Mouse (Mus musculus): Measurements from ENCODE around the gene Podnl1. TPM values are rescaled to one million over a fixed set of nuclear protein-coding genes. Genes with fewer than 3 reads are reported as not detected.

Gene Podnl1
- total RNA-seq, 2 experiments from 2014 or later = 0.62 to 0.65 TPM

GRCm38 (mm10) chr8:84126742-84127141 is 953 bp downstream of the Podnl1 start:
- no peak; the same call in 1 of the 2 replicates for ATAC-seq (ENCODE audit: poor library complexity, severe bottlenecking)

- peak; percentile 62 for ATAC-seq (ENCODE audit: poor library complexity, severe bottlenecking)
Measured at GRCm38 (mm10) chr8:84127202-84127901, 1.6 kb downstream of the Podnl1 start.

DNA sequence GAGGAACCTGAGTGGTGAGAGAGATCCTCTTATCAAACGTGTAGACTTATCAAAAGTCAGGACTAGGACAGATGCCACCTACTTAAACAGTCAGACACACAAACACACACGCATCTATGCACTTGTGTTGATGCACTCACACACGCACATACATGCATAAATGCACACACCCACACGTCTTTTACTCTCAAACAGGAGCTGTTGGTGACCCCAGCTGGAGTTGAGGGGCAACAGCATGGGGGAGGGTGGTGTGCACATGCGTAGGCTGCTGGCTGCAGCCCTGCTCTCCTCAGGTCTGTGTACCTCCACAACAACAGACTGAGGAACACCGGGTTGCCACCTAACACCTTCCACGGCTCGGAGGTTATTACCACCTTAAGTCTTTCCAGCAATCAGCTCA is 2.5 kb downstream of the Podnl1 start:
- ATAC-seq (ENCODE audit: poor library complexity, severe bottlenecking) = no peak

- ATAC-seq (ENCODE audit: poor library complexity, severe bottlenecking) = no peak
Measured at GRCm38 (mm10) chr8:84130806-84131205, 5.0 kb downstream of the Podnl1 start.

DNA sequence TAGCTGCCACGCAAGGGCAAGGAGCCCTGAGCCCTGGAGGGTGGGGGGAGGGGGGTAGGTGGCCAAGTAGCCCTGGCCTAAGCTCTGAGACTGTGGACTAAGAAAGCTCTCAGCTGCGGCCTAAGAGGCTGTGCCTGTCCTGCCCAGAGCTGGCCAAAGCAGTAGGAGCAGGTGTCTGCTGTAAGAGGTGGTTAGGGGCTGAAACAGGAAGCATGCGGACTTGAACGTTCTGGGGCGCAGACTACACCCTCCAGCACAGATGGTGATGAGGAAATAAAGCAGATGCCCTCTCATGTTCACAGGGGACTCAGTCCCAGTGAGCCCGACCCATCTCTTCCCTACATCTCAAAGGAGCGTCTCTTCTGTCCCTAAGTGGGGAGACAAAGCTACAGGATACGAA is 6.4 kb downstream of the Podnl1 start:
- peak; percentile 42; the same call in 1 of the 2 replicates for ATAC-seq (ENCODE audit: poor library complexity, severe bottlenecking)

DNA sequence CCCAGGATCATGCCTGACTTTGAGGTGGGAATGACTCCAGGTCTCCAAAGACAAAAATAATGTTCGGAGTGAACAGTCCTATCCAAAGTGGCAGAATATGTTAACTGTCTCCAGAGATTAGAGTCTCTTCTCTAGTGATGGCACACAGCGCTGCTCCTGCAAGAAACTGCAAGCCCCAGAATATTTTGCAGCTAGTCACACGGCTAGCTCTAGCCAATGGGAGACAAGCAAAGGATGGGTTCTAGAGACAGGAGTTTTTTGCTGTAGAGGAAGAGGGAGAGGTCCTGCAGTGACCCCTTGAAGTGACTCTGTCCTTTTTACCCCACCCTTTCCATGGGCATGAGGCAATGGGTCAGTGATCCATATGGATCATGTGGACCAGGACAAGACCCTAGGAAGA is 12.1 kb downstream of the Podnl1 start:
- ATAC-seq (ENCODE audit: poor library complexity, severe bottlenecking) = no peak

GRCm38 (mm10) chr8:84140838-84141237 is 15.0 kb downstream of the Podnl1 start:
- no peak for ATAC-seq (ENCODE audit: poor library complexity, severe bottlenecking)

- ATAC-seq (ENCODE audit: poor library complexity, severe bottlenecking) = 0 out of 2 replicates have a peak, but pooled peaks have one; percentile 4
Measured at GRCm38 (mm10) chr8:84144636-84145245, 19.0 kb downstream of the Podnl1 start.

- peak; percentile 16 for ATAC-seq (ENCODE audit: poor library complexity, severe bottlenecking)
Measured at GRCm38 (mm10) chr8:84147324-84147766, 21.6 kb downstream of the Podnl1 start.

- peak; percentile 97 for ATAC-seq (ENCODE audit: poor library complexity, severe bottlenecking)
Measured at GRCm38 (mm10) chr8:84147769-84148530, 22.2 kb downstream of the Podnl1 start, which contains the start of the genes Cc2d1a and 4930432K21Rik. Cc2d1a (minus strand) TSS chr8:84147936. 4930432K21Rik (plus strand) TSS chr8:84148025.

GRCm38 (mm10) chr8:84148531-84148850 is 22.7 kb downstream of the Podnl1 start:
- no peak for ATAC-seq (ENCODE audit: poor library complexity, severe bottlenecking)

GRCm38 (mm10) chr8:84149181-84149580 is 23.4 kb downstream of the Podnl1 start:
- ATAC-seq (ENCODE audit: poor library complexity, severe bottlenecking) = no peak

GRCm38 (mm10) chr8:84157620-84158019 is 31.8 kb downstream of the Podnl1 start:
- ATAC-seq (ENCODE audit: poor library complexity, severe bottlenecking) = peak; percentile 51

DNA sequence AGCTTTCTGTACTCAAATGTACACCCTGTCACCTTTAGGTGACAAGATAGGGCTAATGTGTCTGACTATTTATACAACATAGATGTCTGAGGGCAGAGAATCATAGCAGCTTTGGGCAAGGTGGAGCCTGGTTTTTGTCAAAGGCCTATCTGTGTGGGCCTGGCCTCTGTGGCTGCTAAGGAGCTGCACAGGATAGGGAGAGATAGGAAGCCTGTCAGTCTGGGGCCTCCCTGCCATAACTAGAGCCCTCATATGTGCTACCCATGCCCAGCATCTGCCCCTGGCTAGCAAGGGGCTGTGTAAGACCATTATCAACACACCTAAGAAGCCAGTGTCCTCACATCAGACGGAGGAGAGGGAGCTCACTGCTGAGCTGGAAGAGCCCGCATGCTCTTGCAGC is 41.9 kb downstream of the Podnl1 start:
- ATAC-seq (ENCODE audit: poor library complexity, severe bottlenecking) = no peak

- ATAC-seq (ENCODE audit: poor library complexity, severe bottlenecking) = no peak
Measured at GRCm38 (mm10) chr8:84170096-84170495, 44.3 kb downstream of the Podnl1 start.

DNA sequence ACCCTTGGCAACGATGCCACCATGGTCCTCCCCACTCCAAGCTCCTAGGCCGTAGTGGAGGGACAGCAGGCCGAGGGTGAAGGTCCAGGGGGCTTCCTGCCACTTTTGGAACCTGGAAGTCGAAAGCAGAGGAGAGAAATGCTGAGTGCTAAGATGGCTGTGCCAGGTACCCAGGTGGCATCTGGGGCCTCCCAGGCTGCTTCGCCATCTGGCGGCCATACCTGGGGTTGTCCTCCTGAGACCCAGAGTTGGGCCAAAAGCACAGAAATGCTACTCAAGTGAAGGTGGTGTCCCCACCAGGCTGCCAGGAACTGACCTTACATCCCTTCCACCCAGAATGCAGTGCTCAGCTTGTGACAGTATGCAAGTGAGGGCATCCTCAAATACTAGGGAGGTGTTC is 48.1 kb downstream of the Podnl1 start:
- ATAC-seq (ENCODE audit: poor library complexity, severe bottlenecking) = peak; percentile 47; the same call in 1 of the 2 replicates

- ATAC-seq (ENCODE audit: poor library complexity, severe bottlenecking) = no peak
Measured at GRCm38 (mm10) chr8:84176560-84176959, 50.8 kb downstream of the Podnl1 start.

- ATAC-seq (ENCODE audit: poor library complexity, severe bottlenecking) = no peak
Measured at GRCm38 (mm10) chr8:84177405-84177804, 51.6 kb downstream of the Podnl1 start.

DNA sequence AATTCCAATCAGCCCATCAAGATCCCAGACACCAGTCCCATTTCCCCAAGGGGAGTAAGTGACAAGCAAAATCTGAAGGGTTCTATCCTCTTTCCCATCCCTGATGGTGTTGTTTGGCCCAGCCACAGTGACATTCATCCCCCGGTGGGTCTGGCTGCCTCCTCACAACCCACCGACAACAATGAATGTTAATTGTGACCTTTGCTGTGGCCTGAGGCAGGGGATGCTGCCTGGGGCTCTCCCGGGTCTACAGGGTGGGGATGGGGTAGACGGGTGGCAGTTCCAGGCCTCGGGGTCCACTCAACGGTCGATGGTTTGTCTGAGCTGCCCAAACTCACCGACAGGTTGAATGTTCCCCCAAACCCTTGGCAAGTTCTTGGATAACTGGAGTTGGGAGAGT is 52.8 kb downstream of the Podnl1 start:
- no peak for ATAC-seq (ENCODE audit: poor library complexity, severe bottlenecking)

- ATAC-seq (ENCODE audit: poor library complexity, severe bottlenecking) = no peak
Measured at GRCm38 (mm10) chr8:84179946-84180345, 54.2 kb downstream of the Podnl1 start.

- no peak for ATAC-seq (ENCODE audit: poor library complexity, severe bottlenecking)
Measured at GRCm38 (mm10) chr8:84180530-84181190, 54.9 kb downstream of the Podnl1 start.
